Mouse (Mus musculus) megakaryocyte progenitor cell, adult 5-6 weeks (primary cell): Measurements from ENCODE around the gene H2al1f. TPM values are rescaled to one million over a fixed set of nuclear protein-coding genes. Genes with fewer than 3 reads are reported as not detected.
A peak's percentile ranks its signal among the peaks of the same experiment; 100 is the strongest.
"Not testable (repeated sequence)": the region's sequence is repeated elsewhere in the genome, so short reads cannot be mapped to it uniquely, and the experiment has no call there.

ENCODE experiments used
- ATAC-seq: replicated peaks from 2 replicates; pipeline ENCODE4 v1.8.0; 2016; ENCODE audit warnings: mild to moderate bottlenecking, moderate TSS enrichment, inconsistent platforms; ENCODE audit not compliant: poor library complexity
- total RNA-seq, 2 experiments: library from RNA; stranded (forward) in 1 of 2; stranded (reverse) in 1 of 2; fragments of 157-497, 149-512 nt in 1 of 2; fragments of 200-1000 nt in 1 of 2; gene quantifications; 2 replicates each; pipeline versions ENCODE4 v1.2.3 to v1.2.4; 2015 to 2017

H2al1f gene
- total RNA-seq (2015), result not detected in 2 replicates
- total RNA-seq (2017), result not detected in 2 replicates

GRCm38 (mm10) chrX:11314858-11315257 is at the start of gene H2al1f:
TSS of gene H2al1f (plus strand) at chrX:11315158.
- not testable (repeated sequence) for ATAC-seq

GRCm38 (mm10) chrX:11267791-11268190 is 47.2 kb upstream of the H2al1f start:
- no peak for ATAC-seq

- no peak for ATAC-seq
These were observed 45.9 kb upstream of the H2al1f start for GRCm38 (mm10) chrX:11269074-11269473.

GRCm38 (mm10) chrX:11273190-11273589 is 41.8 kb upstream of the H2al1f start:
- ATAC-seq, result no peak

- no peak for ATAC-seq
These were observed 37.9 kb upstream of the H2al1f start for GRCm38 (mm10) chrX:11277083-11277482.

- no peak for ATAC-seq
These were observed 34.2 kb upstream of the H2al1f start for GRCm38 (mm10) chrX:11280741-11281140.

GRCm38 (mm10) chrX:11288306-11288882 is 26.6 kb upstream of the H2al1f start:
- no peak for ATAC-seq

- ATAC-seq, result no peak
These were observed 25.7 kb upstream of the H2al1f start for GRCm38 (mm10) chrX:11289244-11289643.

- ATAC-seq, result not testable (repeated sequence)
These were observed 16.0 kb upstream of the H2al1f start, which contains the start of gene H2al1a for GRCm38 (mm10) chrX:11298957-11299356. TSS of gene H2al1a (plus strand) at chrX:11299257.

- not testable (repeated sequence) for ATAC-seq
These were observed 12.8 kb upstream of the H2al1f start, which contains the start of gene H2al1b for GRCm38 (mm10) chrX:11302132-11302531. TSS of gene H2al1b (plus strand) at chrX:11302432.

GRCm38 (mm10) chrX:11305355-11305754 is 9.6 kb upstream of the H2al1f start, which contains the start of gene H2al1c:
TSS of gene H2al1c (plus strand) at chrX:11305655.
- not testable (repeated sequence) for ATAC-seq

- ATAC-seq, result not testable (repeated sequence)
These were observed 6.4 kb upstream of the H2al1f start, which contains the start of gene H2al1d for GRCm38 (mm10) chrX:11308524-11308923. TSS of gene H2al1d (plus strand) at chrX:11308824.

GRCm38 (mm10) chrX:11311634-11312033 is 3.3 kb upstream of the H2al1f start, which contains the start of gene H2al1e:
TSS of gene H2al1e (plus strand) at chrX:11311934.
- ATAC-seq, result not testable (repeated sequence)

- ATAC-seq, result not testable (repeated sequence)
These were observed 3.0 kb downstream of the H2al1f start, which contains the start of gene H2al1g for GRCm38 (mm10) chrX:11317956-11318355. TSS of gene H2al1g (plus strand) at chrX:11318256.

- ATAC-seq, result not testable (repeated sequence)
These were observed 6.2 kb downstream of the H2al1f start, which contains the start of gene H2al1h for GRCm38 (mm10) chrX:11321192-11321591. TSS of gene H2al1h (plus strand) at chrX:11321492.

GRCm38 (mm10) chrX:11324359-11324758 is 9.4 kb downstream of the H2al1f start, which contains the start of gene H2al1i:
TSS of gene H2al1i (plus strand) at chrX:11324659.
- ATAC-seq, result not testable (repeated sequence)

GRCm38 (mm10) chrX:11327522-11327921 is 12.6 kb downstream of the H2al1f start, which contains the start of gene H2al1j:
TSS of gene H2al1j (plus strand) at chrX:11327822.
- not testable (repeated sequence) for ATAC-seq

- ATAC-seq, result no peak
These were observed 30.8 kb downstream of the H2al1f start for GRCm38 (mm10) chrX:11345762-11346161.

GRCm38 (mm10) chrX:11346756-11347155 is 31.8 kb downstream of the H2al1f start:
- no peak for ATAC-seq

- peak; percentile 54 for ATAC-seq
These were observed 45.9 kb downstream of the H2al1f start for GRCm38 (mm10) chrX:11360823-11361222.

GRCm38 (mm10) chrX:11361261-11361660 is 46.3 kb downstream of the H2al1f start:
- ATAC-seq, result peak; percentile 95

GRCm38 (mm10) chrX:11363890-11364289 is 48.9 kb downstream of the H2al1f start:
- no peak for ATAC-seq
